Mouse (Mus musculus) brain, embryonic 14.5 days (tissue): ENCODE measurements around the gene Grk3.

Source experiments
- CTCF ChIP-seq: fragments of 200-500 bp; IDR thresholded peaks from 2 replicates; pipeline ENCODE4 v1.5.1; 2012; ENCODE audit warnings: inconsistent platforms, mild to moderate bottlenecking, moderate library complexity, borderline replicate concordance; ENCODE audit not compliant: insufficient read depth, insufficient read length; ENCODE audit errors: extremely low read depth
- POLR2A ChIP-seq: fragments of 200-500 bp; IDR thresholded peaks from 2 replicates; pipeline ENCODE4 v1.6.1; 2012; ENCODE audit warnings: mild to moderate bottlenecking, inconsistent platforms, borderline replicate concordance; ENCODE audit not compliant: poor library complexity, insufficient read depth, insufficient read length, severe bottlenecking; ENCODE audit errors: extremely low read depth

DNA sequence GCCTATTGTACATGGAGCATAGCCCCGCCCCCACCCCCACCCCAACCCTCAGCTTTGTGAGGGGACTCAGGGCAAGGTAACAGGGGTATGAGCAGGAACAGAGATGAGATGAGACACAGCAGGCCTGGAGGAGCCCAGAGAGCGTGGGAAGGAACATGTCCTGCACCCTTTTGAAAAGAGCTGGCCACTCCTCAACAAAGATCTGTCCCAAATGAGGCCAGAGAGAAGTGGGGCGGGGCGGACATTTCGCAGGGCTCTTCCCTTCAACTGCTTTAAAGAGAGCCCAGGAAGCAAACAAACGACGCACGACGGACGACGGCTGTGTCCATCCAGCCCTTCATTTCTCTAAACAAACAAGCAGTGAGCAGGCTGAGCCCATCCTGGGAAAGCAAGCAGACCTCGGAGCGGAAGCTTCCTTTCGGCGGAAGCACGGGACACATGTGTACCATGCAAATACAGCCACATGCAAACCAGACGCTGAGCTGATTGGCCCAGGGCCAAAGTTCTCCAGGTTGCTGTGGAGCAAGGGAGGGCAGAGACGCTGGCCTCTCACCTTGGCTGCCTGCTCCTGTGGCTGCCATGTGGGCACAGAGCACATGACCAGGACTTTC lies 8.7 kb upstream of the Grk3 start:
- TF ChIP-seq CTCF (no peak), POLR2A (no peak)
